Mouse (Mus musculus): ENCODE measurements around the gene Pigq.
A peak's percentile ranks its signal among the peaks of the same experiment; 100 is the strongest.

Pigq gene

GRCm38 (mm10) chr17:25957586-25958051 is 12.9 kb upstream of the Pigq start:
- no peak for DNase-seq

- DNase-seq, result no peak
Observed at GRCm38 (mm10) chr17:25956631-25957030, 11.9 kb upstream of the Pigq start.

GRCm38 (mm10) chr17:25956201-25956600 is 11.5 kb upstream of the Pigq start:
- no peak for DNase-seq

- no peak for DNase-seq
Observed at GRCm38 (mm10) chr17:25955736-25956135, 11.0 kb upstream of the Pigq start.

GRCm38 (mm10) chr17:25954671-25955070 is 9.9 kb upstream of the Pigq start:
- no peak for DNase-seq

GRCm38 (mm10) chr17:25953161-25953560 is 8.4 kb upstream of the Pigq start:
- DNase-seq, result no peak

GRCm38 (mm10) chr17:25951803-25952623 is 7.3 kb upstream of the Pigq start, which contains the start of gene A930017K11Rik:
TSS of gene A930017K11Rik (minus strand) at chr17:25952565.
- peak; percentile 18 for DNase-seq

GRCm38 (mm10) chr17:25951225-25951802 is 6.6 kb upstream of the Pigq start:
- peak; percentile 32 for DNase-seq

GRCm38 (mm10) chr17:25950706-25951105 is 6.0 kb upstream of the Pigq start:
- no peak for DNase-seq

- DNase-seq, result no peak
Observed at GRCm38 (mm10) chr17:25949981-25950380, 5.2 kb upstream of the Pigq start.

GRCm38 (mm10) chr17:25948051-25948450 is 3.3 kb upstream of the Pigq start:
- DNase-seq, result no peak

- no peak for DNase-seq
Observed at GRCm38 (mm10) chr17:25947576-25947975, 2.8 kb upstream of the Pigq start.

- no peak for DNase-seq
Observed at GRCm38 (mm10) chr17:25946891-25947290, 2.2 kb upstream of the Pigq start.

- no peak for DNase-seq
Observed at GRCm38 (mm10) chr17:25946349-25946748, 1.6 kb upstream of the Pigq start.

GRCm38 (mm10) chr17:25945517-25946155 is 900 bp upstream of the Pigq start:
- DNase-seq, result no peak

GRCm38 (mm10) chr17:25943769-25944168 is 967 bp downstream of the Pigq start:
- DNase-seq, result no peak

- no peak for DNase-seq
Observed at GRCm38 (mm10) chr17:25943221-25943620, 1.5 kb downstream of the Pigq start.

GRCm38 (mm10) chr17:25942597-25943151 is 2.1 kb downstream of the Pigq start:
- no peak for DNase-seq

- peak; percentile 87 for DNase-seq
Observed at GRCm38 (mm10) chr17:25941511-25942241, 3.1 kb downstream of the Pigq start.

- DNase-seq, result no peak
Observed at GRCm38 (mm10) chr17:25934526-25934925, 10.2 kb downstream of the Pigq start.

GRCm38 (mm10) chr17:25925348-25925747 is 19.4 kb downstream of the Pigq start:
- no peak for DNase-seq

GRCm38 (mm10) chr17:25922120-25922519 is 22.6 kb downstream of the Pigq start:
- peak; percentile 15 for DNase-seq

Measured in lung, postnatal 10 days (tissue).